17 mouse cellular contexts compared by ENCODE assay signal in genomic region chr1:152034766-152035165, GRCm38 (mm10).
"Had no signal": no experiment of that assay in that cellular context is flagged by ENCODE, and none has a peak within 500 bp of the region (broad histone marks: within the 10 kb centered on the region; RNA-seq: fewer than 3 reads in every experiment).

No protein-coding gene starts in this region.

- DNase-seq: lung, adult 18-20 months; lung, embryonic 14.5 days; lung, postnatal 10 days; lung, postnatal 4 days; midbrain, embryonic 14.5 days; retina, postnatal 1 day; right cerebral cortex, adult 18-20 months; right cerebral cortex, postnatal 25 days; right cerebral cortex, postnatal 4 days; spleen, adult 18-20 months; thymus, adult 18-20 months; thymus, postnatal 25 days had no signal

- ATAC-seq: midbrain, embryonic 16.5 days had no signal

- H3K9ac ChIP-seq: lung, embryonic 14.5 days; neural tube, embryonic 13.5 days; neural tube, embryonic 15.5 days had no signal

- H3K4me2 ChIP-seq: lung, embryonic 14.5 days; neural tube, embryonic 13.5 days; neural tube, embryonic 15.5 days had no signal

- H3K4me3 ChIP-seq: midbrain, embryonic 10.5 days; myocyte; neural tube, embryonic 13.5 days; neural tube, embryonic 15.5 days had no signal

- H3K36me3 ChIP-seq: neural tube, embryonic 15.5 days had no signal

- H3K27me3 ChIP-seq: neural tube, embryonic 13.5 days; neural tube, embryonic 15.5 days had no signal

- H3K27ac ChIP-seq: midbrain, embryonic 10.5 days; neural tube, embryonic 13.5 days; neural tube, embryonic 15.5 days had no signal

- H3K9me3 ChIP-seq: neural tube, embryonic 13.5 days; neural tube, embryonic 15.5 days had no signal
